Mouse (Mus musculus) midbrain, embryonic 13.5 days (tissue): Measurements from ENCODE around the gene Slc6a14. TPM values are rescaled to one million over a fixed set of nuclear protein-coding genes. Genes with fewer than 3 reads are reported as not detected.

ENCODE experiments used
- ATAC-seq: fragments of 200-750 bp; cut with Nextera tagmentation; 2 replicates; pipeline ENCODE4 v1.8.0; 2017; ENCODE audit warnings: mild to moderate bottlenecking, moderate TSS enrichment, moderate library complexity
- H3K27ac ChIP-seq: fragments of 300-500 bp; sonication (generic); 2 replicates; pipeline ENCODE4 v1.5.1; 2015; ENCODE audit warnings: inconsistent platforms, mild to moderate bottlenecking, moderate library complexity
- H3K27me3 ChIP-seq: fragments of 300-500 bp; sonication (generic); 2 replicates; pipeline ENCODE4 v1.6.1; 2015; ENCODE audit warnings: mild to moderate bottlenecking, inconsistent platforms
- H3K36me3 ChIP-seq: fragments of 300-500 bp; sonication (generic); 2 replicates; pipeline ENCODE4 v1.6.1; 2015; ENCODE audit warnings: mild to moderate bottlenecking, inconsistent platforms
- H3K4me1 ChIP-seq: fragments of 300-500 bp; sonication (generic); replicated peaks from 2 replicates; pipeline ENCODE4 v1.6.1; 2015; ENCODE audit warnings: inconsistent platforms
- H3K4me2 ChIP-seq: fragments of 300-500 bp; sonication (generic); replicated peaks from 2 replicates; pipeline ENCODE4 v1.6.1; 2015; ENCODE audit warnings: moderate library complexity, mild to moderate bottlenecking, inconsistent platforms
- H3K4me3 ChIP-seq: fragments of 300-500 bp; sonication (generic); replicated peaks from 2 replicates; pipeline ENCODE4 v1.5.1; 2015; ENCODE audit warnings: mild to moderate bottlenecking, inconsistent platforms
- H3K9ac ChIP-seq: fragments of 300-500 bp; sonication (generic); replicated peaks from 2 replicates; pipeline ENCODE4 v1.6.1; 2015; ENCODE audit warnings: mild to moderate bottlenecking, inconsistent platforms
- H3K9me3 ChIP-seq: fragments of 300-500 bp; sonication (generic); 2 replicates; pipeline ENCODE4 v1.6.1; 2016; ENCODE audit warnings: mild to moderate bottlenecking, inconsistent platforms
- WGBS: fragments of 180-500 bp; shearing (Covaris S2); methylation state at CpG from one replicate; pipeline ENCODE4 v1.1.7; 2015; 5-methylcytosine and 5-hydroxymethylcytosine counted together
- polyA plus RNA-seq: library from polyadenylated mRNA; unstranded; fragments of >200 nt; fragmentation: Nextera tagmentation; extraction: Ambion mirVana; gene quantifications from 2 replicates; pipeline ENCODE4 v1.2.1, GENCODE M21; 2015

Gene Slc6a14
- polyA plus RNA-seq: not detected in 2 replicates

GRCm38 (mm10) chrX:21714829-21715228, at the start of gene Slc6a14:
Gene Slc6a14 (plus strand): TSS chrX:21714896.
- Histone ChIP-seq H3K27me3 (no peaks in the 10 kb centered on the region), H3K27ac (no peak within 1 kb of the TSS), H3K9me3 (no peaks in the 10 kb centered on the region), H3K4me2 (no peak within 1 kb of the TSS), H3K9ac (no peak within 1 kb of the TSS), H3K4me3 (no peak within 1 kb of the TSS), H3K36me3 (no peaks in the 10 kb centered on the region), H3K4me1 (no peaks in the 10 kb centered on the region)
- 71% methylated on average over 7 of the region's 7 CpGs for WGBS
- no peak for ATAC-seq

DNA sequence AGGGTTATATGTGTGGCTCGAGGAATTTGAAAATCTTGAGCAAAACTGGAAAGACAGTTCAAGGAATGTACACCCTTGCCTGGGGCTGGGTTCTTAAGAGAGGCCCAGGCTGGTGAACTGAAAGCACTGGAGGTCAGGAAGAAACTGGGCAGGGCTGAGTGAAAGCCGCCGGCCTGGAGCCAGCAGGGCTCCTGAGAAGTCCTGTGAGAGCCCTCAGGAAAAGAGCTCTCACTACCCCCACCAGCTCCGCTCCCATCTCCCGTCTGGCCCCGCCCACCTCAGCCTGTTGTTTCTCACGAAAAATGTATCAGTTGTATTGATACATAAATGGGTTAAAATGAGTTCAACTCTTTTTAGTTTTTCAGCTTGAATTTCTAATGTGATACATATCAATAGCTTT, 43.8 kb upstream of the Slc6a14 start:
- no peak for ATAC-seq
- Histone ChIP-seq H3K4me1 (no peaks in the 10 kb centered on the region), H3K4me3 (no peak overlapping the region), H3K9ac (no peak overlapping the region), H3K4me2 (no peak overlapping the region), H3K9me3 (peaks cover 7% of the 10 kb centered on the region), H3K27me3 (no peaks in the 10 kb centered on the region), H3K27ac (no peak overlapping the region), H3K36me3 (no peaks in the 10 kb centered on the region)
- WGBS: 33% methylated on average over 7 of the region's 7 CpGs

DNA sequence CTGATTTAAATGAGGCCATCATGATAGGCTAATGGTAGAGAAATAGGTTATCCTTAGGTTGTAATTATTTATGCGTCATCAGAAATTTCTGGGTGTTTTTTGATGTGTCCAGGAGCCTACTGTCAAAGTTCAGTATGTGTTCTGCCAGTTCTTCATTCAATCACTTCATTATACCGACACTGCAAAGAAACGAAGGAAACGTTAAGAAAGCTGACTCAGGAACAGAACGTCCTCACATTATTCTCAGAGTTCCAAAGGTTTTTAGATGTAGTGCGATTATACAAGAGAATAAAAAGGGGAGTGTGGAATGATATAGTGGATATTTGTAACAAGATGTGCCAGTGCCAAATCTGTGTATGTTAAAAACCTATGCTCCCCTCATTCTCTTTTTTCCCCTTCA, 19.5 kb upstream of the Slc6a14 start:
- no peak for ATAC-seq
- no peak overlapping the region for H3K4me3 ChIP-seq
- WGBS: 80% methylated on average over 6 of the region's 6 CpGs
- no peak overlapping the region for H3K4me2 ChIP-seq
- H3K36me3 ChIP-seq: no peaks in the 10 kb centered on the region
- no peaks in the 10 kb centered on the region for H3K9me3 ChIP-seq
- no peak overlapping the region for H3K27ac ChIP-seq
- no peaks in the 10 kb centered on the region for H3K4me1 ChIP-seq
- no peak overlapping the region for H3K9ac ChIP-seq
- H3K27me3 ChIP-seq: no peaks in the 10 kb centered on the region

DNA sequence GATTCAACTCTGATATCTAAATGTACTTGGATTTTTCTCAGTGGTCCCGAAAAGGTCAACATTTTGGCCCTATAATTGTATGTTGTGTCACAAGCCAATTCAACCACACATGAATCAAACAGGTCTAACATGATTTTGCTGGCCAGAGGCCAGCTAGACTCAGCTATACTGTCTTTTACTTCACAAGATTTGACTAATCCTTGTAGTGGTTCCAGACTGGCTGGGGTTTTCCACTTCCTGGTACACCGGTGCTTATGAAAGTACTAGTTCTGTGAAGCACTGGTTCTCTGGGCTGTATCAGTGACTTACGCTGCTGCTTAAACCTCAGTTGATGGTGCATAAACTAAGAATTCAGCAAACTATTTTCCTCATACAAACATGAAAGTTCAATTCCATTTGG, 19.0 kb upstream of the Slc6a14 start:
- no peak for ATAC-seq
- Histone ChIP-seq H3K4me2 (no peak overlapping the region), H3K36me3 (no peaks in the 10 kb centered on the region), H3K4me3 (no peak overlapping the region), H3K27ac (no peak overlapping the region), H3K9ac (no peak overlapping the region), H3K27me3 (no peaks in the 10 kb centered on the region), H3K4me1 (no peaks in the 10 kb centered on the region), H3K9me3 (no peaks in the 10 kb centered on the region)
- WGBS: 88% methylated on average over 3 of the region's 3 CpGs

DNA sequence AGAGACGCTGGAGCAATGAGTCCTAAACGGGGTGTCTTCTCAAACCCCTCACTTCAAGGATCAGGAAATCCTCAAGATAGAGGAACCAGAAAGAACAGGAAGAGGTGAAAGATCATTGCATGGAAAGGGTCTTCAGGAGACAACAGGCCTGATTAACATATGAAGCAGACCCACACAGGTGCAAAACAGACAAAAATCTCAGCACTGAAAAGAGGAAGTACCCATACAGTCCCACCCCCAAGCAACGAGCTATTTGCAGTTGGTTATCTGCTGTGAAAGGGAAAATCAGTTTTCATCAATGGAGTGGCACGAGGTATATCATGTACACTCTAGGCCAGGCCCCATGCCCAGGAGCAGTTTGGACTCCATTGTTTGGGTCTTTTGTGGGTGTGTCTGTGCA, 13.1 kb upstream of the Slc6a14 start:
- Histone ChIP-seq H3K27me3 (no peaks in the 10 kb centered on the region), H3K4me1 (no peaks in the 10 kb centered on the region), H3K4me2 (no peak overlapping the region), H3K9ac (no peak overlapping the region), H3K36me3 (no peaks in the 10 kb centered on the region), H3K9me3 (no peaks in the 10 kb centered on the region), H3K27ac (no peak overlapping the region), H3K4me3 (no peak overlapping the region)
- WGBS: 80% methylated on average over 4 of the region's 4 CpGs
- no peak for ATAC-seq

DNA sequence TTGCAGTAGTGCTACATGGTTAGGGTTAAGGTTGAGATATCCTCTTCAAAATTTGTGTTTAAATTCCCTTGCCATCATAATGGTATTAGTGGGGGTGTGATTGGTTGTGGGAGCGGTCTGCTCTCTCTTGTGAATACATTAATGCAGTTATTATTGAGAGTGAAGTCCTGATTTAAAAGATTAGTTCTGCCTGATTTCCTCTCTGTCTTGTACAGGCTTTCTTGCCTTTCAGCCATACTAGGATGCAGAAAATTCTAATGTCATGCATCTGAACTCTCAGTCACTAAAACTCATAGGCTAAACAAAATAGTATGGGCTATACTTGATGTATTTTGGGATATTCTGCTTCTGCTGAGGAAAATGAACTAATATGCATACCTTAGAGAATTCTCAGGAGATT, 10.2 kb upstream of the Slc6a14 start:
- WGBS: 30% methylated on average over 1 of the region's 1 CpGs
- Histone ChIP-seq H3K4me1 (no peaks in the 10 kb centered on the region), H3K27ac (no peak overlapping the region), H3K36me3 (no peaks in the 10 kb centered on the region), H3K4me3 (no peak overlapping the region), H3K27me3 (no peaks in the 10 kb centered on the region), H3K9me3 (no peaks in the 10 kb centered on the region), H3K9ac (no peak overlapping the region), H3K4me2 (no peak overlapping the region)
- ATAC-seq: no peak

DNA sequence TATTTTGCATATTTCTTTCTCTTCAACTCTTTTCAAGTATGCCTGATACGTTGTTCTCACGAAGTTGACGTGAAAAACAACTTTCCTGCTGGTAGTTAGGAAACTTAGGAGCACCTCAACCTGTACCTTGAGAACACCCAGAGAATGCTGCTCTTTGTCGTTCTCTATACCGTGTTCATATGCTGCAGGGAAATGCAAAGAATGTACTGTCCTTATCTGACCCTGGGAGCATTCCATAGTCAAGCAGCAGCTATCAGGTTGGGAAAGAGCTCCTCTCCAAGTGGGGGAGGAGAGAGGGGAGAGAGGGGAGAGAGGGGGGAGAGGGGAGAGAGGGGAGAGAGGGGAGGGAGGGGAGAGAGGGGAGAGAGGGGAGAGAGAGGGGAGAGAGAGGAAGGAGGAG, 597 bp downstream of the Slc6a14 start:
- Histone ChIP-seq H3K4me3 (no peak overlapping the region), H3K9ac (no peak overlapping the region), H3K27ac (no peak overlapping the region), H3K9me3 (no peaks in the 10 kb centered on the region), H3K27me3 (no peaks in the 10 kb centered on the region), H3K4me1 (no peaks in the 10 kb centered on the region), H3K36me3 (no peaks in the 10 kb centered on the region), H3K4me2 (no peak overlapping the region)
- WGBS: 64% methylated on average over 5 of the region's 5 CpGs
- ATAC-seq: no peak

DNA sequence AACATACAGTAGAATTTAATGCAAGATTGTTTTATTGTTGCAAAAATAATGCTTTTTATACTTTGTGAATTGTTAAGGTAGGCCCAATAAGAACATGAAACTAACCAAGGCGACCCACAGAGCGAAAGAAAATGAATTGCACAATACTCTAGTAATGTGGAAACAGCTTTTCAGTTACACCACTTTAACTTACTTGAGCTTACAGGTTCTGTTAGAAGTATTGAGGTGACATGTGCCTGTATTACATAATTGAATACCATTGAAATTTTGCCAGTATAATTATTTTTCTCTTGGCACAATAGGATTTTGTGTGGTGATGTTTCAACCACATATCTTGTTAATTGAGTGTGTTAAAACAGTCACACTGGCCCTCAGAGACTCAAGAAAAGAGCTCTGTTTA, 2.2 kb downstream of the Slc6a14 start:
- Histone ChIP-seq H3K27me3 (no peaks in the 10 kb centered on the region), H3K4me1 (no peaks in the 10 kb centered on the region), H3K36me3 (no peaks in the 10 kb centered on the region), H3K27ac (no peak overlapping the region), H3K9me3 (no peaks in the 10 kb centered on the region), H3K4me3 (no peak overlapping the region), H3K9ac (no peak overlapping the region), H3K4me2 (no peak overlapping the region)
- WGBS: 93% methylated on average over 2 of the region's 2 CpGs
- ATAC-seq: no peak

DNA sequence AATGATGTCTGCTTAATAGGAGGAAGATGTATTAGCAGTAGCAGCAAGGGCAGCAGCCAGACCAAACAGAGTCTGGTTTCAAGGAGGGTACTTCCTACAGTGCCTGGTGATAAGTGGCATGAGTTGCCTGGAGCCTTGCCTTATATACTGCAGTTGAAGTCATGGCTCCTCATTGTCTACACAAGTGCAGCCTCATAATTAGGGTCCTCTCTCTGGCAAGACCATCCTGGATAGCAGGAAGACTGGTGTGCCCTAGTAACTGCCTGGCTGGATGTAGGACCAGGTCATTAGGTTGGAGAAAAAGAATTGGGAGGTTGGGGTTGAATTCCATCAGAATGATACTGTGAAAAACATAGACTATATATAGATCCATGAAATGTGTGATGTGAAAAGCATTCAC, 30.3 kb downstream of the Slc6a14 start, which contains the start of gene Gm28269:
Gene Gm28269, minus strand, starts transcription at position 101 of the 400 bp plus-strand sequence.
- H3K27ac ChIP-seq: no peak within 1 kb of the TSS
- no peaks in the 10 kb centered on the region for H3K9me3 ChIP-seq
- no peak within 1 kb of the TSS for H3K4me2 ChIP-seq
- H3K4me3 ChIP-seq: no peak within 1 kb of the TSS
- no peak within 1 kb of the TSS for H3K9ac ChIP-seq
- no peaks in the 10 kb centered on the region for H3K4me1 ChIP-seq
- H3K36me3 ChIP-seq: no peaks in the 10 kb centered on the region
- H3K27me3 ChIP-seq: no peaks in the 10 kb centered on the region
- no peak for ATAC-seq

Other genes with a start within 250 kb of the Slc6a14 start
- gene Agtr2, start 230.4 kb upstream of the Slc6a14 start, polyA plus RNA-seq: 0.63 and 0.68 TPM in 2 replicates
- not detected in 2 replicates for gene Gm28269, start 30.2 kb downstream of the Slc6a14 start, polyA plus RNA-seq